Mouse (Mus musculus): ENCODE measurements at regions not wholly inside any gene's neighbourhood (a gene's known extent, or its start where the extent isn't known, plus 50 kb on each side); places are given as distances from the start of the nearest gene placed in this dataset.
"Not testable (repeated sequence)": the region's sequence is repeated elsewhere in the genome, so short reads cannot be mapped to it uniquely, and the experiment has no call there.

- H3K4me3 ChIP-seq (replicated peaks; ENCODE audit: low read length); DNase-seq (ENCODE audit: low spot score); H3K27ac ChIP-seq (replicated peaks; ENCODE audit: low read depth, low read length); H3K9ac ChIP-seq (ENCODE audit: low read depth, low read length, severe bottlenecking); H3K4me1 ChIP-seq (ENCODE audit: control insufficient read depth, insufficient read depth, low read length); H3K4me2 ChIP-seq (replicated peaks; ENCODE audit: low read depth, low read length, severe bottlenecking); H3K36me3 ChIP-seq (ENCODE audit: control insufficient read depth, insufficient read depth, low read length); H3K27me3 ChIP-seq (ENCODE audit: control insufficient read depth, insufficient read depth, low read length); ATAC-seq (ENCODE audit: low FRiP score, low read depth); H3K9me3 ChIP-seq (ENCODE audit: control insufficient read depth, low read length): not testable (repeated sequence)
- 87% methylated on average over 4 of the region's 4 CpGs for WGBS
Observed at GRCm38 (mm10) chr12:93754505-93754904, 1905.5 kb upstream of the Sel1l start.

DNA sequence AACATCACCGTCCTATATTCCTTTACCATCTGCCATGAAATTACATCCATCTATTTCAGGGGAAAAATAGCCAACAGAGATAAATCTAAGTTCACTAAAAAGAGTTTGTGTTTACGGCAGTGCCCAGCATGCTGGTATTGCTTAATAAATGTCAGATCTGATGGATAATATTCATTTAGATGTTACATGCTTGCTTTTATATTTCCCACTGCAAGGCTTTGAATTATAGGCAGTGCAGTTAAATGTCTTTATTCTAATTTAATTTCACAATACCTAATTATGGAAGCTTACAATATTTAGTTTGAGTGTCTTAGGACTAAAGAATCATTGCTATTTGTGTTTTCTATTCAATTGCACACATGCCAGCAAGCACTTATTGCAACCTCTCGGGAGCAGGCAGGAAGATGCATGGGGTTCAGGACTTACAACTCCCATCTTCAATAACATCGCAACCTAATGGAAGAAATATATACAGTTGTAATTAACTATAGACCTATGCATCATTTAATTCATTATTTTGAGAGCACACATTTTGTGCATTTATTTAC, 1899.4 kb upstream of the Sel1l start:
- no peak for DNase-seq (ENCODE audit: low spot score)
- no peak for ATAC-seq (ENCODE audit: low FRiP score, low read depth)
- no peak overlapping the region for H3K27ac ChIP-seq (replicated peaks; ENCODE audit: low read depth, low read length)
- no peaks in the 10 kb centered on the region for H3K9me3 ChIP-seq (ENCODE audit: control insufficient read depth, low read length)
- no peak overlapping the region for H3K4me3 ChIP-seq (replicated peaks; ENCODE audit: low read length)
- no peak overlapping the region for H3K4me2 ChIP-seq (replicated peaks; ENCODE audit: low read depth, low read length, severe bottlenecking)
- no peaks in the 10 kb centered on the region for H3K4me1 ChIP-seq (ENCODE audit: control insufficient read depth, insufficient read depth, low read length)
- WGBS = 74% methylated on average over 4 of the region's 4 CpGs
- no peak overlapping the region for H3K9ac ChIP-seq (ENCODE audit: low read depth, low read length, severe bottlenecking)
- no peaks in the 10 kb centered on the region for H3K27me3 ChIP-seq (ENCODE audit: control insufficient read depth, insufficient read depth, low read length)
- no peak for TF ChIP-seq POLR2A (IDR thresholded peaks at IDR 0.05; ENCODE audit: borderline replicate concordance, extremely low read depth, insufficient read depth, insufficient read length)
- H3K36me3 ChIP-seq (ENCODE audit: control insufficient read depth, insufficient read depth, low read length) = no peaks in the 10 kb centered on the region

DNA sequence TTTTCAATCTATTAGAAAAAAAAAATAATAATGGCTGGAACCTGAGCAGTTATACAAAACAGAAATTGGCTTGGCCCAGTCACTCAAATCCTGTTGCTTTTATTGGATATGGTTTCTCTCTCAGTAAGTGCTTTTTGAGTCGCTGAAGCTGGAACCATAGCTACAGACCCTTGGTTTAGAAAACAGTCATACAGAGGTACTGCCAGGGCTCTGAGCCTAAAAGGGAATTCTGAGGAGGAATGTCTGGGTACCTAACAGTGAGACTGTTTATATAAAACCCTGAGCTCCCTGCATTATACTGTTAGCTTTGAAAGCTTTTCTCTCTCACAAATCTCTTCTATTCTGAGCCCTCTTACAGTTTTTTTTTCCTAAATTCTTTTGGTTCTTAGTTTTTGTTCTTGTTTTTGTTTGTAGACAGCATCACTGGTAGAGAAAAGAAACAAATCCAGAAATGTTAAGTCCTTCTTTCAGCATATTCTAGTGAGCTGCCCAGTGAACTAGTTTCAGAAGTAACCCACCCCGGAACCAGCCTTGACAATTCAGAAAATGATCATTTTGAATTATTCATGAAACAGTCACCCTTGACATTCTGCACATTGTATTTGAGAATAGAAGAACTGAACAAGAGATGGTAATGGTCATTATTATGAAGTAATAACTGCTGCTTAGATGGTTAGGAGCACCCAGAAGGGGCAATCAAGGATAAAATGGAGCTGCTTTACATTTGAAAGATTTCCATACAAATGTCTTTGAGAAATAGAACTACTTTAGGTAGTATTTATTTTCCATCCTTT, 1869.9 kb upstream of the Sel1l start:
- TF ChIP-seq POLR2A (IDR thresholded peaks at IDR 0.05; ENCODE audit: borderline replicate concordance, extremely low read depth, insufficient read depth, insufficient read length) = no peak
- Histone ChIP-seq H3K9ac (ENCODE audit: low read depth, low read length, severe bottlenecking) (no peak overlapping the region), H3K27ac (replicated peaks; ENCODE audit: low read depth, low read length) (peak overlapping the region; percentile 56), H3K27me3 (ENCODE audit: control insufficient read depth, insufficient read depth, low read length) (no peaks in the 10 kb centered on the region), H3K4me3 (replicated peaks; ENCODE audit: low read length) (no peak overlapping the region), H3K4me2 (replicated peaks; ENCODE audit: low read depth, low read length, severe bottlenecking) (no peak overlapping the region), H3K36me3 (ENCODE audit: control insufficient read depth, insufficient read depth, low read length) (no peaks in the 10 kb centered on the region), H3K9me3 (ENCODE audit: control insufficient read depth, low read length) (no peaks in the 10 kb centered on the region), H3K4me1 (ENCODE audit: control insufficient read depth, insufficient read depth, low read length) (0 out of 2 replicates have a peak, but pooled peaks cover 2% of the 10 kb centered on the region)
- ATAC-seq (ENCODE audit: low FRiP score, low read depth) (peak; percentile 71), DNase-seq (ENCODE audit: low spot score) (peak; percentile 72)
- 63% methylated on average over 2 of the region's 2 CpGs for WGBS

DNA sequence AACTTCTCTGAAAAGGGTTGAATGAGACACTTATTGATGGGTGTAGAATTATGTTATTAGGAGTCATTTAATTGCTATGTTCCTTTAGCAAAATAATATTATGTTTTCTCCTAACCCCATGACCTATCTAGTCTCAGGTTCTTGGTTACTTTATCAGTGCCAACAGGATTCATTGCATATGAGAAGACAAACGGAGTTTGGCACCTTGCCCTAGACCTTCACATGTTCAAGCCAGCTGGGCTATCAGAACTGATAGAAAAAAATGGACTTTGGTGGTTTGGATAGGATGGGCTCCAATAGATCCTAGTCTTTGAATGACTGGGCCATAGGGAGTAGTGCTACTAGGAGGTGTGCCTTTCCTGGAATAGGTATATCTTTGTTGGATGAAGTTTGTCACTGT, 1857.0 kb upstream of the Sel1l start:
- H3K9ac ChIP-seq (ENCODE audit: low read depth, low read length, severe bottlenecking) = no peak overlapping the region
- no peaks in the 10 kb centered on the region for H3K36me3 ChIP-seq (ENCODE audit: control insufficient read depth, insufficient read depth, low read length)
- no peak overlapping the region for H3K4me2 ChIP-seq (replicated peaks; ENCODE audit: low read depth, low read length, severe bottlenecking)
- no peaks in the 10 kb centered on the region for H3K27me3 ChIP-seq (ENCODE audit: control insufficient read depth, insufficient read depth, low read length)
- DNase-seq (ENCODE audit: low spot score) (no peak), ATAC-seq (ENCODE audit: low FRiP score, low read depth) (no peak)
- WGBS = 57% methylated on average over 1 of the region's 1 CpGs
- no peak overlapping the region for H3K27ac ChIP-seq (replicated peaks; ENCODE audit: low read depth, low read length)
- H3K4me1 ChIP-seq (ENCODE audit: control insufficient read depth, insufficient read depth, low read length) = no peaks in the 10 kb centered on the region
- TF ChIP-seq POLR2A (IDR thresholded peaks at IDR 0.05; ENCODE audit: borderline replicate concordance, extremely low read depth, insufficient read depth, insufficient read length) = no peak
- H3K9me3 ChIP-seq (ENCODE audit: control insufficient read depth, low read length) = no peaks in the 10 kb centered on the region
- H3K4me3 ChIP-seq (replicated peaks; ENCODE audit: low read length) = no peak overlapping the region

DNA sequence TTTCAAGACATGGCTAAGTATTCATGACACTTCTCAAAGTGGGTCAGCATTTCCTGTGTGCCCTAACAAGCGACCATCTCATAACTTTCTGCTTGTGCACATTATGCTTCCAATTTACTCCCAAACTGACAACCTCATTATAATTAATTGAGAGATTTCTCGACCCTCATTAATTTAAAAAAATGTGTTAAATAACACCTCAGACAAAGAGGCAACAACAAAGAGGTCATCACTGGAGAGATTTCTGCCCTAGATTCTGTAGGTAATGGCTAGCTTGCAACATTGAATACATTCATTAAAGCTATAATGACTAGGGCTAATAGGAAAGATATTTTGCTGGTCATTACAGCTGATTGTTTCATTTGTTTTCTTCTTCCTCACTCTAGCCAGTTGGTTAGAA, 1838.2 kb upstream of the Sel1l start:
- Histone ChIP-seq H3K4me2 (replicated peaks; ENCODE audit: low read depth, low read length, severe bottlenecking) (no peak overlapping the region), H3K9me3 (ENCODE audit: control insufficient read depth, low read length) (no peaks in the 10 kb centered on the region), H3K4me1 (ENCODE audit: control insufficient read depth, insufficient read depth, low read length) (no peaks in the 10 kb centered on the region), H3K9ac (ENCODE audit: low read depth, low read length, severe bottlenecking) (no peak overlapping the region), H3K36me3 (ENCODE audit: control insufficient read depth, insufficient read depth, low read length) (no peaks in the 10 kb centered on the region), H3K27ac (replicated peaks; ENCODE audit: low read depth, low read length) (no peak overlapping the region), H3K27me3 (ENCODE audit: control insufficient read depth, insufficient read depth, low read length) (no peaks in the 10 kb centered on the region), H3K4me3 (replicated peaks; ENCODE audit: low read length) (no peak overlapping the region)
- 31% methylated on average over 2 of the region's 2 CpGs for WGBS
- DNase-seq (ENCODE audit: low spot score) (no peak), ATAC-seq (ENCODE audit: low FRiP score, low read depth) (no peak)
- no peak for TF ChIP-seq POLR2A (IDR thresholded peaks at IDR 0.05; ENCODE audit: borderline replicate concordance, extremely low read depth, insufficient read depth, insufficient read length)

Data from limb, embryonic 14.5 days (tissue).